Mouse (Mus musculus) CH12.LX (cell line): ENCODE measurements at regions not wholly inside any gene's neighbourhood (a gene's known extent, or its start where the extent isn't known, plus 50 kb on each side); places are given as distances from the start of the nearest gene placed in this dataset.

Source experiments
- BHLHE40 ChIP-seq: IDR thresholded peaks from 2 replicates; pipeline ENCODE4 v1.6.1; 2011; ENCODE audit warnings: mild to moderate bottlenecking, low read depth, low read length, improper control_type of control experiment
- CTCF ChIP-seq, 2 experiments: IDR thresholded peaks in 1 of 2; conservative IDR thresholded peaks in 1 of 2; 2 replicates each; pipeline ENCODE4 v1.5.1; 2011 to 2012; ENCODE audit warnings: low read depth in 2 of 2, low read length in 2 of 2, improper control_type of control experiment in 1 of 2, inconsistent platforms in 1 of 2, mild to moderate bottlenecking in 1 of 2, moderate library complexity in 1 of 2
- TCF12 ChIP-seq: IDR thresholded peaks from 2 replicates; pipeline ENCODE4 v1.6.1; 2014; ENCODE audit warnings: low read depth, mild to moderate bottlenecking, inconsistent platforms, low read length, improper control_type of control experiment

DNA sequence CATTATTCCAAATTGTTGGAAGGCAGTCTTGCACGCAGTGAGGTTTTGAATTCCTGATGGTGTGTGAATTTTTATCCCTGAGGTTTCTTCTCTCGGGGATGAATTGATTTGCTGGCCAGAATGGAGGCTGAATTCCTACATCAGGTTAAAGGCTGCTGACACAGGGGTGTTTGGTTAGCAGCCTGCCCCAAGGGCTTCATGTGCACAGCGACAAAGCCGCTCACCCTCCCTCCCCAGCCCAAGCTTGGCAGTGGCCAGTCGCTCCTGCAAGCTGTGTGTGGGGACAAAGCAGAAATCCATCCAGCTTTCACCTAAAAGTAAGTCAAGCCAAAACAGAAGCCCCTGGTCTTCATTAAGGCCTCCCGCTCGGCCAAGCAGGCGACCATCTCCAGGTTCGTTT, 151.4 kb upstream of the Eomes start:
- no peak for TF ChIP-seq TCF12
- TF ChIP-seq BHLHE40, result no peak
- TF ChIP-seq CTCF (conservative IDR thresholded peaks at IDR 0.05 in 1 of 2, IDR thresholded peaks at IDR 0.05 in 1 of 2; ENCODE audit: low read depth in 2 of 2, low read length in 2 of 2), result no peak
